Mouse (Mus musculus) testis, adult 2 months (tissue): ENCODE measurements around the gene Cnot11.

Source experiments
- CTCF ChIP-seq: fragments of 200-500 bp; IDR thresholded peaks from 2 replicates; pipeline ENCODE4 v1.5.1; 2012; ENCODE audit warnings: low read depth, mild to moderate bottlenecking, inconsistent platforms, low read length, moderate library complexity; ENCODE audit not compliant: control insufficient read depth, insufficient read depth, insufficient replicate concordance
- POLR2A ChIP-seq: fragments of 200-500 bp; IDR thresholded peaks from 2 replicates; pipeline ENCODE4 v1.6.1; 2012; ENCODE audit warnings: low read depth, mild to moderate bottlenecking, inconsistent platforms, low read length, moderate library complexity; ENCODE audit not compliant: control insufficient read depth

DNA sequence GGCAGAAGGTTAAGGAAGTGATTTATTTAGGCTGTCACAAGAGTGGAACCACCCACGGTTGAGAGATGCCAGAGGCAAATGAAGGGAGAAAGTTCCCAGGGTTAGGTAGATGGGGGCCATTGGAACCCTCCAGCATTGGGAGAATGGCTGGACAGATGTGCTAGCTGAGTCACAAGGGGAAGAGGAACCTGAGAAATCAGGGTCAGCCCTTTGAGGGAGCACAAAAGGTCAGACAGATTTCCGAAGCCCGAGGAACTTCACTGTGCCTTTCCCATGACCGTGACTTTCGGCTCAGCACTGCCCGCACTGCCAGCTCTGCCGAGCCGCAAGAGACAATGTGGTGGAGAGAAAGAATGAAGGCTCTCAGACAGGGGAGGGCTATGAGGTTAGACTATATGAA lies 23.0 kb upstream of the Cnot11 start:
- TF ChIP-seq POLR2A (no peak), CTCF (no peak)
